ENCODE assay signal across 31 mouse cellular contexts in genomic region chr19:34179136-34179535, GRCm38 (mm10). TPM values are rescaled to one million over a fixed set of nuclear protein-coding genes. Genes with fewer than 3 reads are reported as not detected.
DNase-seq lines count a peak whose midpoint lies in the region; ATAC-seq and TF ChIP-seq lines count a peak whose summit lies in the region.
"Had no signal": no experiment of that assay in that cellular context is flagged by ENCODE, and none has a peak within 500 bp of the region (broad histone marks: within the 10 kb centered on the region; RNA-seq: fewer than 3 reads in every experiment).

No protein-coding gene starts in this region.

- no peak overlapping the region for H3K27ac ChIP-seq in heart, adult 2 months
- H3K27ac ChIP-seq: heart, embryonic 15.5 days; hindbrain, embryonic 10.5 days; hindbrain, embryonic 13.5 days had no signal

- no peak for TF ChIP-seq POLR2A in heart, adult 2 months (IDR thresholded peaks at IDR 0.05; ENCODE audit: insufficient read depth, low read depth, low read length)
- no peak for TF ChIP-seq POLR2A in myocyte (IDR thresholded peaks at IDR 0.05; ENCODE audit: insufficient read length, low read depth)

- no peak overlapping the region for H3K4me2 ChIP-seq in myocyte (ENCODE audit: low read depth)
- H3K4me2 ChIP-seq: heart, embryonic 12.5 days; heart, embryonic 15.5 days; hindbrain, embryonic 13.5 days had no signal

- no peak overlapping the region for H3K4me3 ChIP-seq in heart, adult 2 months
- H3K4me3 ChIP-seq in C2C12 (ENCODE audit: insufficient read depth, poor library complexity, severe bottlenecking) (no peak overlapping the region), myocyte (no peak overlapping the region)
- H3K4me3 ChIP-seq: heart, embryonic 12.5 days; heart, embryonic 15.5 days; hindbrain, embryonic 10.5 days; hindbrain, embryonic 13.5 days had no signal

- no peaks in the 10 kb centered on the region for H3K79me3 ChIP-seq in C2C12 (ENCODE audit: low read depth)

- peak; percentile 53 for DNase-seq in heart, adult 11 months
- DNase-seq in heart, adult 2 months, result no peak
- peak; percentile 21 for DNase-seq in induced T-regulatory cell, adult 2 months (ENCODE audit: low read depth)
- no peak for DNase-seq in urinary bladder, postnatal 25 days (ENCODE audit: low spot score)
- no peak for DNase-seq in c-Kit-positive CD71-positive TER-119-positive erythroid progenitor cells, embryonic 14.5 days (ENCODE audit: low spot score)
- DNase-seq: adrenal gland, postnatal 10 days; adrenal gland, postnatal 36 days; cerebellum, adult 11 months; cerebellum, adult 2 months; cerebellum, adult 9-11 months; cerebellum, postnatal 25 days; gastrocnemius, postnatal 25 days; heart, postnatal 10 days; heart, postnatal 36 days had no signal

- TF ChIP-seq EP300 in heart, adult 2 months (IDR thresholded peaks at IDR 0.05; ENCODE audit: insufficient read depth, low read depth, low read length), result no peak

- no peaks in the 10 kb centered on the region for H3K4me1 ChIP-seq in heart, adult 2 months (ENCODE audit: control insufficient read depth, insufficient read depth, low read length)
- H3K4me1 ChIP-seq: hindbrain, embryonic 10.5 days; hindbrain, embryonic 13.5 days had no signal

- intact Hi-C loops in heart, adult 2 months (cut with DNase I), result no loop called here

- H3K9ac ChIP-seq in heart, adult 2 months (ENCODE audit: low read depth, low read length), result no peak overlapping the region
- H3K9ac ChIP-seq: heart, embryonic 12.5 days; heart, embryonic 15.5 days; hindbrain, embryonic 13.5 days had no signal

- no peaks in the 10 kb centered on the region for H3K79me2 ChIP-seq in heart, adult 2 months (replicated peaks; ENCODE audit: control insufficient read depth, insufficient read depth, low read length)
- H3K79me2 ChIP-seq in C2C12 (ENCODE audit: control insufficient read depth, insufficient read depth), result no peaks in the 10 kb centered on the region
- no peaks in the 10 kb centered on the region for H3K79me2 ChIP-seq in myocyte (ENCODE audit: control insufficient read depth, insufficient read depth)

- no peak overlapping the region for H3ac ChIP-seq in C2C12 (ENCODE audit: control insufficient read depth, insufficient read length, low read depth)
- H3ac ChIP-seq in myocyte (ENCODE audit: control insufficient read depth, insufficient read length), result no peak overlapping the region

- H3K36me3 ChIP-seq in heart, adult 2 months (ENCODE audit: control insufficient read depth, insufficient read depth, low read length), result no peaks in the 10 kb centered on the region
- H3K36me3 ChIP-seq in C2C12 (ENCODE audit: control insufficient read depth, insufficient read depth), result no peaks in the 10 kb centered on the region
- H3K36me3 ChIP-seq in myocyte (ENCODE audit: control insufficient read depth, insufficient read depth), result no peaks in the 10 kb centered on the region
- H3K36me3 ChIP-seq: G1E; heart, embryonic 12.5 days; heart, embryonic 15.5 days; hindbrain, embryonic 10.5 days; hindbrain, embryonic 13.5 days had no signal

- ATAC-seq in CD4-positive, CD25-positive, alpha-beta regulatory T cell, adult 4 months, result no peak
- ATAC-seq: forebrain, embryonic 14.5 days; hindbrain, embryonic 16.5 days; intestine, embryonic 16.5 days; Patski had no signal

- H3K27me3 ChIP-seq in heart, adult 2 months (ENCODE audit: control insufficient read depth, insufficient read depth, low read length), result no peaks in the 10 kb centered on the region
- H3K27me3 ChIP-seq in C2C12 (ENCODE audit: control insufficient read depth, insufficient read depth, insufficient read length), result no peaks in the 10 kb centered on the region
- H3K27me3 ChIP-seq in myocyte (ENCODE audit: control insufficient read depth, insufficient read depth, insufficient read length), result no peaks in the 10 kb centered on the region
- H3K27me3 ChIP-seq: CH12.LX; heart, embryonic 12.5 days; heart, embryonic 15.5 days; hindbrain, embryonic 13.5 days; Patski had no signal

- 85% methylated on average over 4 of the region's 4 CpGs for WGBS in heart, adult 2 months

- TF ChIP-seq CTCF in heart, adult 2 months (IDR thresholded peaks at IDR 0.05), result no peak
- TF ChIP-seq CTCF in C2C12 (IDR thresholded peaks at IDR 0.05; ENCODE audit: control insufficient read depth, insufficient read depth, insufficient read length), result no peak

TF ChIP-seq in C2C12, 6 proteins besides CTCF, POLR2A, EP300 and RAD21:
- TF ChIP-seq USF1 (IDR thresholded peaks at IDR 0.05; ENCODE audit: low read depth) (no peak), MYOD1 (IDR thresholded peaks at IDR 0.05; ENCODE audit: control insufficient read depth, insufficient read length, low read depth) (no peak), CEBPB (IDR thresholded peaks at IDR 0.05; ENCODE audit: low read depth) (peak; percentile 74), MAX (IDR thresholded peaks at IDR 0.05) (no peak)

TF ChIP-seq in myocyte, 11 proteins besides CTCF, POLR2A, EP300 and RAD21:
- TF ChIP-seq TCF12 (IDR thresholded peaks at IDR 0.05; ENCODE audit: insufficient read depth, poor library complexity, severe bottlenecking) (no peak), MYOD1 (IDR thresholded peaks at IDR 0.05; ENCODE audit: control insufficient read depth in 1 of 3, insufficient read length in 2 of 3, low read depth in 2 of 3) (no peak), REST (IDR thresholded peaks at IDR 0.05; ENCODE audit: insufficient read depth, insufficient read length) (no peak), MYOG (IDR thresholded peaks at IDR 0.05; ENCODE audit: control insufficient read depth in 1 of 3, insufficient read depth in 1 of 3, insufficient read length in 2 of 3, low read depth in 2 of 3) (no peak), CEBPB (IDR thresholded peaks at IDR 0.05; ENCODE audit: insufficient read depth, poor library complexity, severe bottlenecking) (peak; percentile 54; the same call in 1 of the 2 replicates), E2F4 (IDR thresholded peaks at IDR 0.05; ENCODE audit: insufficient read depth) (no peak)

RNA-seq across cellular contexts. Expression of gene Stambpl1, which starts 12.9 kb away (rescaled TPM):
- 1 to 10 TPM; 3.0 to 3.5 TPM for total RNA-seq in heart, adult 2 months (2021)
- polyA plus RNA-seq in heart, adult 2 months (2012; rRNA removed), result 3.6 TPM in 2 replicates
- polyA plus RNA-seq in C2C12 (2012; fragmentation: generic; extraction: Trizol) (19.0 TPM), myocyte (2012; fragmentation: generic; extraction: Trizol) (26.9 TPM)
- polyA plus RNA-seq in CD4-positive, CD25-positive, alpha-beta regulatory T cell, adult 4 months (2017; shearing (Covaris generic)), result 100 to 1,000 TPM in 1 of 2 experiments, 10 to 100 TPM in 1; 87.6 to 100 TPM
- polyA plus RNA-seq: G1E had no signal

RNA-seq across cellular contexts. Expression of gene Ankrd22, which starts 13.3 kb away (rescaled TPM):
- total RNA-seq in heart, adult 2 months (2021), result not detected
- polyA plus RNA-seq in heart, adult 2 months (2012; rRNA removed), result 0.10 TPM in 1 of 2 replicates, not detected in the other
- polyA plus RNA-seq in C2C12 (2012; fragmentation: generic; extraction: Trizol), result not detected
- 0.06 TPM for polyA plus RNA-seq in myocyte (2012; fragmentation: generic; extraction: Trizol)
- not detected for polyA plus RNA-seq in CD4-positive, CD25-positive, alpha-beta regulatory T cell, adult 4 months (2017; shearing (Covaris generic))
- total RNA-seq: adrenal gland, adult 18-20 months; adrenal gland, postnatal 36 days; CH12.LX; gastrocnemius, adult 8-10 months; gastrocnemius, postnatal 25 days; heart, postnatal 10 days; heart, postnatal 36 days had no signal
- polyA plus RNA-seq: forebrain, embryonic 11.5 days; forebrain, embryonic 14.5 days; G1E; heart, embryonic 12.5 days; hindbrain, embryonic 10.5 days; hindbrain, embryonic 13.5 days; hindbrain, embryonic 16.5 days; inflammation-experienced regulatory T-cells, adult 6 months had no signal

Comparison
In these comparisons a context has a peak if more than half of its experiments do, and no peak if none do; other contexts are left out.
1. DNase-seq: peak in heart, adult 11 months (single experiment) and induced T-regulatory cell, adult 2 months (single experiment); none in heart, adult 2 months (0 of 2), urinary bladder, postnatal 25 days (single experiment) and c-Kit-positive CD71-positive TER-119-positive erythroid progenitor cells, embryonic 14.5 days (single experiment).